Mouse (Mus musculus) yolk sac, embryonic 10.5 days (tissue): ENCODE measurements at regions not wholly inside any gene's neighbourhood (a gene's known extent, or its start where the extent isn't known, plus 50 kb on each side); places are given as distances from the start of the nearest gene placed in this dataset.

ENCODE experiments used
- DNase-seq: peaks from one replicate; pipeline ENCODE4 v3.0.0-alpha.2; 2017; ENCODE audit warnings: low spot score

DNA sequence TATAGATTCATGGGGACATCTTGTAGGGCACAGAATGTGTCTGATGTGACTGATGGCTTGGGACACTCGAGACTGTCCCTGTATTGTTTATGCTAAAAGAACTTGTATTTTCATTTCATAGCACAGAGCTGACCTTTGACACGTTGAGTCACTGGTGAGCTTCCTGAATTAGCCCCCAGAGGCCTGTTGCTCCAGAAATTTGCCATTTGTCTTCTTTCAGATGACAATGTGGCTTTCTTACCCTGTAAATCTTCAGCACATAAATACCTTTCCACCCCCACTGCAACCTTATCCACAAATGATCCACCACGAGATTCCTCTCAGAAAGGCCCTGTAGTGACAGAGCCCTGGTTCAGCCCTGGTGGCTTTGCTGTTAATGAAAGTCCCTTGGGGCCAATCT lies 335.5 kb upstream of the Zfp637 start:
- no peak for DNase-seq

DNA sequence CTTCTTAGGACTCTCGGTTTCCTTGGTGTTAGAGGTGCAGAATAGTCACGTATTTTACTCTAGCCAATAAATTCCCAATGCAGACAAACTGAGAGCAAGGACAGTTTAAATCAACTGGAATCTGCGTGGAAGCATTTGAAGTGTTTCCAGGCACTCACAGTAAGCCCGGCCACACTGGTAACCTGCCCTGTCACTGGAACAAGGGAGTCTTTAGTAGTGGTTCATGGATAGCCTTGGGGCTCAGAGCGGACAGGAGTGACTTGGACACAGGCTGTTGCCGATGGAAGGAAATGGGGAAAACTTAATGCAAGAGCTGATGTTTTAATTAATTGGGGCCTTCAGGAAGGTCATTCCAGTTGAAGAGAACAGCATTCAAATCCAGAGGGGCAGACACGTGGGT lies 334.4 kb upstream of the Zfp637 start:
- no peak for DNase-seq

DNA sequence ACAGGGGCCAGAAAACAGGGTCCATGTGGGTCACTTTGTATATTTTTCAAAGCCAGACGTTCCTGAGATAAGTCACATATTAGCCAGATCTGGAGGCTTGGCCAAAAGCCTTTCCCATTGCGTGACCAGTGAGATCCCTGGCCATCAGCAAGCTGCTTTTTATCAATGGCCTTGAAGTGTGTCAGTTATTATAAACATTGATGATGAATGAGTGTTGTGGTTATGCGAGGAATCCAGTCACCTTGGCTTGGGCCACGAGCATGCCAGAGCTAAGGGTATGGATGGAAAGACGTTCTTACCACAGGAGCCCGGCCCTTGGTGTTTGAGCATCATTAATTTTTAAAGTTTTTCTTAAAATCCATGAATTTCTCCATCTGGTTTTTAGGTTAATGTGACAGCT lies 332.1 kb upstream of the Zfp637 start:
- no peak for DNase-seq

DNA sequence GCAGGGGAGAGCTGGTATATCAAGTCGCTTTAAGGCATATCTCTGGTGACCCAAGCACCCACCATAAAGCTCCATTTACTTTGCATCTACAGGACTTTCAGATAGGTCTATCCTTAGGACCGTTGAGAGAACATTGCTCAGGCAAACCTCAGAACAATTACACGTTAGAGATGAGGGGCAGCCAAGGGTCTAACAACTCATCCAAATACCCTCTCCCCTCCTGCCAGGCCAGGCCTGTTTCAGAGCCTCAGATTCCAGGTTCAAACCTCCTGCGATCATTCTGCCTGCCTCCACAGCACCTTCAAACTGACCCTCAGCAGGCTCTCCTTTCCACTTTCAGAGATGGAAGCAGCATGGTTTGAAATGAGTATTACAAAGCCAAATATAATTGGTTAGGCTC lies 331.0 kb upstream of the Zfp637 start:
- no peak for DNase-seq

DNA sequence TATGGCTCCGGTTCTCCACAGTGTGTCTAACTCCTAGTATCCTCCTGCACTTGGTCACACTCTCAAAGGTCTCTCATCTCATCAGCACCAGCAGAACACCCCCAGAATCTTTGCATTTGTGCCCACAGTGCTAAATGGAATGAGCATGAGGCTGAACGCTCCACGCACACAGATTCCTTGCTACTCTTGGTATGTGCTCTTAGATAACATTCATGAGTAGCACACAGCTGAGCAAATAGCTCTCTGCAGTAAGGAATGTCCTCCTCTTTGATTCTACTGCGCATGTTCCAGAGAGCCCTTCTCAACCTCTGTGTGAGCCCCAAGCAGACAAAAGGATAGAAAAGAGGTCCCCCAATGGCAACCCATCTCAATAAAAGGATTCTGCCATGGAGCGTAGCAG lies 326.1 kb upstream of the Zfp637 start:
- DNase-seq: peak; percentile 7

DNA sequence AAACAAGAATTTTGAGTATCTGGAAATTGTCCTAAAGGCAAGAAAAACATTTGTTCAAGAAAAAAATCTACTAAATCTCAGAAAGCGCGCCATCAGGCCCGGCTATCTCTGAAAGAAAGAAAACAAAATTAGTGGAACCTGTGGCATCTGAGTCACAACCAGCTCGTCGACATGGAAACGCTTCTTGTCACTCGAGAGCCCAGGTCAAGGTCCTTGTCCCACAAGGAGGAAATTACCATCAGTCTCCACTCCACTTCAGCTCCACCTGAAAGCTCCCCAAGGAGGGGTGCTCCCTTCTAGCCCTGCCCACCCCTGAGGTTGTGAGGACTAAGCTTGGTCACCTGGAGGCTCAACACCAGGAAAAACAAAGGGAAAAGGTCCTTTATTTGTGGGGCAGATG lies 324.1 kb upstream of the Zfp637 start:
- DNase-seq: no peak

DNA sequence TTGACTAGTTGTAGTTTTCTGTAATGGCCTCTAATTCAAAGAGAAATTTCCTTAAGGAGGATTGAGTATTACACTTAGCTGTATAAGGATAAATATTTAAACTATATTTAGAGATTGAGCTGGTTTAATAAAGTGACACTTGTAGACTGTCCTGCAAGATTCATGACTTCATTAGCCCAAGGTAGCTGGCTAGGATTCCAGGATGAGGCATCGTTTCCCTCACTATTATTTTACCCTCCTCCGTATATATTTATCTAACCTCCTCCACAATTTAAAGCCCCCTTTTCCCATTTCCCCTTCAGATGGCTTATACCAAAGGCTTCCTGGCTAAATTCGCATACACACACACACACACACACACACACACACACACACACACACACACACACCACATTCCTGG lies 322.0 kb upstream of the Zfp637 start:
- no peak for DNase-seq

DNA sequence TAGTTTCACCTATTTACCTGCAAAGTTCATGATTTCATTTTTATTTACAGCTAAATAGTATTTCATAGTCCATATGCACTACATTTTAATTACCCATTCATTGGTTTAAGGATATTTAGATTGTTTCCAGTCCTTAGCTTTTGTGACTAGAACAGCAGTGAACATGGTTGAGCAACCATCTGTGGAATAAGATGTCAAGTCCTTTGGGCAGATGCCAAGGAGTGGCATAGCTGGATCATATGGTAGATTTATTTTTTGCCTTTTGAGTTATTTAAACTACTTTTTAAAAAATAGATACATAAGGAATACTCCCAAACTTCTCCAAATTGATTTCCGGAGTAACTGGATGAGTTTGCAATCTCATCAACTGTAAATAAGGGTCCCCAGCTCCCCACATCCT lies 321.5 kb upstream of the Zfp637 start:
- no peak for DNase-seq

DNA sequence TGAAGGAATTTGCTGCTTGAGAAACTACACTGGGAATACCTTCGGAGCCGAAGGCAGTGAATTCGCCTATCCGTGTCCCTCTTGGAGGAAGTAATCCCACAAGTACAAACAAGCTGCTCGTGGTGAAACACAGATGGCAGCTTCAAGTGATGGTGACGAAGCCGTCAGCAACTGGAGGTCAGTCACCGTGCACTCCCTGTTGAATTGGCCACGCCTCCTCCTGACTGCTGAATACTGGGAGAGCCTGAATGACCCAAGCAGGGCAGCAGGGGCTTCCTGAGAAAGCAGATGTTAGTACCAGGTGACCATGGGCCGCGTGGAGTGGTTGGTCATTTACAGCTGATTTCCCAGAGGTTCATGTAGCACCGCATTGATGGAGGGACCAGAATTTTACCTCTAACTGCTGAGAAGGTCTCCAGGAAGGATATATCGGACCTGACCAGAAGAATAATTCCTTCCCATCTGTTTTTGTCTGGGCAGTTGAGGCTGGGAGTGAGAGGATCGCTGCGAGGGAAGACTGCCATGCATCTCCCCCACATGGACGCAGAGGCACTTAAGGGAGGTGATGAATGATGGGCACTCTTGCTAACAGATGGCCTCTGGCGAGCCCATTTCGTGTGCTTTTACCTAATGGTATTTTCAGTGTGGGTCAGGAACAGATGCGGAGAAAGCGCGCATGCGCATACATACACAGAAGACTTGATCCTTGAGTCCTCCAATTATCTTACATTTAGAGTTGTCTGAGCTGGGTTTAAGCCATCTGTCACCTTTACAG lies 314.6 kb upstream of the Zfp637 start:
- DNase-seq: peak; percentile 9

DNA sequence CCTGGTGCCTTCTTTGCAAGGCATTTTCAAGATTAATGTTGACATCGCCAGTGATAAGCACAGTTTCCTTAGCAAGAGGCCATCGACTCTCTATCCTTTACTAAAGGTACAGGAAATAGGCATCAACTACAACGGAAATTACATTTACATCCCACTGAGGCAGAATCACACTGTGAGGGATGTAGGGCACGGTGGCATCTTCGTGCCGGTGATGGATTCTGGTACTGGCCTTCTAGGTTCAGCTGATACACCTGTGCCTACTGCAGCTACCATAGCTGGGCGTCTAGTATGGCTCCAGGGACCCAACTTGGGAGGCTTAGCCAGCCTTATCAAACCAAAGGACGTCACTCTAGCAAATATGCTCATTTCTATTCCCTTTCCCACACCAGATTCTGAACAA lies 313.5 kb upstream of the Zfp637 start:
- no peak for DNase-seq

DNA sequence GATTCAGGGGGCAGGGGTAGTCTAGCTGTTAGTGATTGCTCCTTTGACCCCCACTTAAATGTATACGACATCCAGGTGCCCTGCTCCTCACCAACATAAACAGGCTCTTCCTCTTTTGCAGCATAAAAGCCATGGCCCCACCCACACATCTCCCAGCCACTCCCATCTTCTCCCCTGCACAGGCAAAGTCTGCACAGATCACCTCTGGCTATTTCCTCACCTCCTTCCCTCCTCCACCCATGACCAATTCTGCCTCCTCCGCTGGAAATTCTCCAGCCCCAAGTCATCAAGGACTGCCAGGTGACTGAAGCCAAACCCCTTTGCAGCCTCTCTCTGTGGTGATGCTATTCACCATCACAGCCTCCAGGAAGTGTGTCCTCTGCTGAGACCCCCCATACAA lies 306.8 kb upstream of the Zfp637 start:
- DNase-seq: no peak

DNA sequence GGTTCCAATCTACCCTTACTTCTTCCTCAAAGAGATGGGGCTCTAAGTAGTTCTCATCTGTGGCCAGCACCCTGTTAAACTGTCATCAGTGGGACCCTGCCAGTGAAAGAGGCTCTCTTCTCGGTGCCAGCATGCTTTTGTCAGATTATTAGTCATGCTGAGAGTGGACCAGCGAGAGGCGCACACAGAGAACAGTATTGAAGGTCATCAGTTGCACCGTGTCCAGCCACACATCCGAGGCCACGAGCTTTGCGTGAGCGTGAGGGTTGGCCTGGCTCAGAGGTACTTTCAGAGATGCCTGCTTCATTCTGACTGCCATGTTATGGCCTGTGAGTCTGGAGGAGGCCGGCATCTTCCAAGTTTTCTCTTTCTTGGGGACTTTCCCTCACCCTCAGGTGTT lies 306.0 kb upstream of the Zfp637 start:
- DNase-seq: no peak

DNA sequence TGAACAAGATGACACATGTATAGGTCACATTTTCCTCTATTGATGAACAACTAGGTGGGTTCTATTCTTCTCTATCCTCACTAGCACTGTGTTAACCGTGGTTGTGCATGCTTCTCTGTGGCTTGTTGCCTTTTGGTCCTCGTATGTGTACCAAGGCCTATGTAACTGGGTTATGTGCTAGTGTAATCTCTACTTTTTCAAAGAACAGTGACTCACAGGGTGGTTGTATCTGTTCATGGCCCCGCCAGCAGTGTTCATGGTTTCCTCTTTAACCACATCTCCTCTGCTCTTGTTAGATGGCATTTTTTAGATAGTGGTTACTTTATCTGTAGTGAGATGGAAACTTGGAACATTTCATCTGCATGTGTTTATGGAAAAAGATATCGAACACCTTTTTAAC lies 304.9 kb upstream of the Zfp637 start:
- DNase-seq: no peak

DNA sequence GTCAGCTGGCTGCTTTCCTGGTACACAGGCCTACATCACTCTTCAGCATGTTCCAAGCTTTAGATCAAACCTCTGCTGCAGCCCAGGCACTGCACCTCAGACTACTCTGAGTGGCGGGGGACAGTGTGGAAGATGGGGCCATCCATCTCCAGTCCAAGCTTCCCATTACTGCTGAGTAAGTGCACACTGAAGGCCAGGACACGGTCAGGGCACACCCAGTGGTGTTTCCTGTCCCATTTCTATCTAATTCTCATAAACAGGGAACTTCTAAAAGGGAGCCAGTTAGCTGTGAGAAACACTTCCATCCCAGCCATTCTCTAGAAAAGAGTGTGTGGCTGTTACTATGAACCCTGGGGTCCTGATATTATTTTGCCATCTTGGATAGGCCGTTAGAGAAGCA lies 298.5 kb upstream of the Zfp637 start:
- no peak for DNase-seq

DNA sequence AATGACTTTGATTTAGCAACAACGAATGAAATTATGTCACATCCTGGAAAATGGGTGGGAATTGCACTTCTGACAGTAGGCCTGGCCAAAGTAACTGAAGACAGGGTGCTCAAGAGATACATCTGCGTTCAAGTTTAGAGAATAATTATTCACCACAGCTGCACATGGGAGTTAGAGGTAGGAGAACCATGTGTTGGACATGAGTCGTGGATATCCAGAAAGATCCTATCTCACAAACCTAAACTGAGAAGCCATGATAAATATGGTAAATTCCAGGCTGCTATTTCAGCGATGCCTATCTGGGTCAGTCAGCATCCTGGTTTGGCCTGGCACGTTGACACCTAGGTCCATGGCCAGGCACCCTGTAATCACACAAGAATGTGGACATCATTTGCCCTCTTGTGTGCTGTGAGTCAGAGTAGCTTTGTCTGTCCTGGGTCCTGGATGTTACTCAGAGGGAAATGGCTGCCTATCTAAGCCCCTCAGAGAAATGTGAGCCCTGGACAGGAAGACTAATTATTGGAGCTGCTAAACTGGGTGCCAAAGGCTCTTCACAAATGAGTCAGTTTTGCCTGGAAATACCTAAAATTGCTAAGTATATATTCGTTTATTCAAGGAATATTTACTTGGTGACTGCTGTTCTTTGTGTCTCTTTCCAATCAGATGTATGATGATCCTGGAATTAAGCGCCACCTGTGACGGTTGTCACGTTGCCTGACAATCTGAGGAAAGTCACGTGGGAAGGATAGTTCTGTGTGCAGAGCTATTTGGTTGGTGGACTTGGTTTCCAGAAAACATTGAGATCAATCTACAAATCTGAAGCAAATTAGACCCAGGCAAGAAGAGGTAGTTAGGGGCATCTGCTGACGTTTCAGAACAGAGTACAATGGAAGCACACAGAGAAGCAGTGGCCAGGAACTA lies 296.4 kb upstream of the Zfp637 start:
- DNase-seq: no peak

DNA sequence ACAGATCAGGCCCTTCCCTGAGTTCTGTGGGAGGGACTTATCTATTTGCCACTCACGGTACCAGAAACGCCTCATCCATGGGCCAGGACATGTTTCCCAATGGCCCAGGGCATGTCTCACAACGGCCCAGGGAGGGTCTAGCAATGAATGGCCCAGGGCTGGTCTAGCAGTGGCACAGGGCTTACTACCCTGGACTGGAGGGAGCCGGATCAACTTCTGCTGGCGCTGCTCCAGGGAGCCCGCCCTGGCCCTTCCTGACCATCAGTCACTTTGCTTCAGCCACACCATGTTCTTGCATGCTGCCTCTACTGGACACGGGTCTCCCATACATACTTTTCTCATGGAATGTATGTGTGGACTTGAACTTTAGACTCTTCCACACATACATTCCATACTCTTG lies 290.1 kb upstream of the Zfp637 start:
- no peak for DNase-seq

DNA sequence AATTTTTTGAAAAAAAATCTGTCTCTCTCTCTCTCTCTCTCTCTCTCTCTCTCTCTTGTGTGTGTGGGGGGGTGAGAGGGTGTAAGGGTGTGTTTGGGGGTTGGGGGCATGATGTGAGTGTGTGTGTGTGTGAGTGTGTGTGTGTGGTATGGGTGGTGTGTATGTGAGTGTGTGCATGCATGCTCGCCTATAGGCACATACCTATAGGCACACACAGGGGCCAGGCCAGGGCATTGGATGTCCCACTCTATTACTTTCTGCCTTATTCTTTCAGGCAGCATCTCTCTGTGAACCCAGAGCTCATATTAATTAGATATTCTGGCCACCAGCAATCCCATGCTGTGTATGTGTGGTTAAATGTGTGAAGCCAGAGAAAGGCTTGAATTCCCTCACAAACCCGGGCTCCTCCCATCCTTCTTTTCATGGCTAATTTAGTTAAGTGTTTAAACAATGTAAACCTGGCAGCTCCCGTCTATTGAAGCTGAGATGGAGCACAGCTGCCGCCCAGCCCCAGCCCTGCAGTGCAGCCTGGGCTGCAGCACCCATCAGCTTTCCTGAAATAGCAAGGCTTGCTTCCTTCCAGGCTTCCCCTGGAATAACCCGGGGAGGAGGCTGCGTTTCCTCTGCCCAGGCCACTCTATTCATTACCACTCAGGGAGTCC lies 288.8 kb upstream of the Zfp637 start:
- DNase-seq: no peak

DNA sequence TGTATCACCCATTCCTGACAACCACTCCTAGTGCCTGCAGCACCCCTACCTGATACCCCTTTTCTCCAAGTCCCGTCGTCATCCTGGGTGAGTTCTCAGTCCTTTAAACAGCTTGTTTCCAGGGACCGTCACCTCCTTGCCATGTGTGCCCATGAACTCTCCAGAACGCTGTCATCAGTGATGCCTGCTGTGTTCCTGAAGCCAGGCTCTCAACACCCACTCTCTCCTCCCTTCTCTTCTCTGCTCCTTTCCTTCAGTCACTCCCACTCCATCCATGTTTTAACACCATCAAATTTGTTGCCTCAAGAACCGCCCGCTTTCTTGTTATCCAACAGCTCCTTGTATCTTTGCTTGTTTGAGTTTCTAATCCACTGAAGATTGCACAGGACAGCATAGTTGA lies 277.8 kb upstream of the Zfp637 start:
- no peak for DNase-seq

DNA sequence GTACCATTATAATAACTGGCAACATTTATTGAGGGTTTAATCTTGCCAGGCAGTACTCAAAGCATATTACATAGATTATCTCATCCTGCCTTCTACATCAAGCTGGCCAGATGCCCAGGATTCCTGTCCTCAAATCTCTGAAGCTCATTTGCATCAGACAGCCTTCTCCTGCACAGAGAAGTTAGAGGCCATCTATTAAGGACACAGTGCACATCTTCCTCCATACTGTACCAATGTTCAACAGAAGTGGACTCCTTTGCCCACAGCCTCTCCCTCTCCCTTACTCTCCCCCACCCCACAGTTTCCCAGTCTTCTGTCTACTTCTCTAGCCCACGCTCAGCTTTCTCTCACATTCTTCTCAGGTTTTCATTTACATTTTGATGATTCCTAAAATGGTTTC lies 277.3 kb upstream of the Zfp637 start:
- no peak for DNase-seq

DNA sequence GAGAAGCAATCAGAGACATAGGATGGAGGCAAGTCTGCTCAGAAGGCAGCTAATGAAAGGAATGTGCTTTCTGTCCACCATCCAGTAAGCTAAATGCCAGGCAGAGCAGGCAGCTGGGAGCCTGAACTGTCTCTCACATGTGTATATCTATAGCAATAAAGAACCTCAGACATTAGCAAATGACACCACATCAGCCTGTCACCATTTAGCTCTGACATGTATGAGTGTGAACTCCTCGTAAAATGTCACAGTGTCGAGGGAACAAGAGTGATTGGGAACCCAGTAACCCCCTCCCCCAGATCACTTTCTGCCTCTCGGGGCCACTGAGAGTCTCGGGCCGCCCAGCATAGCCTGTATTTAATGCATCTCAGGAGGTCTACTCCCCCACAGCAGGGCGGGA lies 274.2 kb upstream of the Zfp637 start:
- DNase-seq: no peak

DNA sequence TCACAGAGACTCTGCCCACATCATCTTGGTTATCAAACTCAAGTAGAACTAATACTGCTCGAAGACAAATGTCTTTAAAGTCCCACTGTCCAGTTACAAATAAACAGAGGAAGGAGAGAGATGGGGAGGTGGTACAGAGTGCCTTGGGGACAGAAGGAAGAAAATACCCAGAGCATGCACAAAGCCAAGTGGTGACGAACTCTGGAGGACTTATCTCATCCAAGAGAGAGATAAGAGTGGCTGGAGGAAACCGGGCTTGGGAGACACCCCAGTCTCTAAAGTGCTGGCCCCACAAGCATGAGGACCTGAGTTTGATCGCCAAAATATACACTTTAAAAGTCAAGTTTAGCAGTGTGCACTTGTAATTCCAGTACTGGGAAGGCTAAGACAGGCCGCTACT lies 273.3 kb upstream of the Zfp637 start:
- DNase-seq: no peak

DNA sequence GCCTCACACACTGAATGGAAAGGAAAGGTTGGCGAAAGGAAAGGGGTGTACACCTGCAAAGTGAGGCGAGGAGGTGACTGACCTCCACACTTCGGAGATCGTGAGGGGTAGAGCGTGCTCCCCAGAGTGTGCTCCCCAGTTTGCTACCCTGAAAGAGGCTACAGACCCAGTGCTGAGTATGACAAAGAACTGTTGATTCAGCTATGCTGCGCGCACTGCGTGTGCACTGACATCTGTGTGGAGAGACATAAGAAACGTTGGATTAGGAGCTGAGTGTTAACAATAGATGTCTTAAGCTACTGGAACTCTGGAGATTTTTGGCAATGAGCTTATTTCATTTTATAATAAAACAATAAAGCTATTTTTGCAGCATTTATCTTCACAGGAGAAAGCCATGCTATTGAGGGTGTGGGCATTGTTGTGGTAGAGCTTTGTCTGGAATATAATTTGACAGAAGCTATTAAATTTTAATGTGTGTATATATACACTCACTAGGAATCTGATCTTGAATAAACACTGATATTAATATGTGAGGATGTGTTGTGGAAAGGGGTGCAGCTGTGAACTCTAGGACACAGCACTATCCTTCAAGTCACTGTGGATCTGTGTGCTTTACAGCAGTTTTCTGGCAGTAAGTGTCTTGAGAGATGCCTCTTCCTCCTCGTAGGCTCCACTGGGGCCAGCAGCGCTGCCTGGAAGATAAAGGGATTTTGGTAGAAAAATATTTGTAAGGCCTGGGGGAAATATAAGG lies 271.2 kb upstream of the Zfp637 start:
- no peak for DNase-seq
